Mouse (Mus musculus) forebrain, embryonic 12.5 days (tissue): ENCODE measurements around the gene Cox14. TPM values are rescaled to one million over a fixed set of nuclear protein-coding genes. Genes with fewer than 3 reads are reported as not detected.

Source experiments
- polyA plus RNA-seq: library from polyadenylated mRNA; unstranded; fragments of >200 nt; fragmentation: Nextera tagmentation; extraction: Ambion mirVana; gene quantifications from 2 replicates; pipeline ENCODE4 v1.2.1, GENCODE M21; 2016

The Cox14 gene
- polyA plus RNA-seq, 1 experiment from 2014 or later: 167 TPM

Other genes with a start within 250 kb of the Cox14 start
- gene Faim2, start 197.5 kb upstream of the Cox14 start, polyA plus RNA-seq: 1.6 and 1.9 TPM in 2 replicates
- gene Aqp2, start 146.6 kb upstream of the Cox14 start, polyA plus RNA-seq: not detected in 2 replicates
- gene Aqp5, start 134.8 kb upstream of the Cox14 start, polyA plus RNA-seq: 0.22 and 0.69 TPM in 2 replicates
- gene Aqp6, start 124.2 kb upstream of the Cox14 start, polyA plus RNA-seq: not detected in 2 replicates
- 230 and 251 TPM in 2 replicates for gene Racgap1, start 74.0 kb upstream of the Cox14 start, polyA plus RNA-seq
- gene Asic1, start 55.2 kb upstream of the Cox14 start, polyA plus RNA-seq: 14.7 and 18.2 TPM in 2 replicates
- gene Smarcd1, start 23.5 kb upstream of the Cox14 start, polyA plus RNA-seq: 135 and 138 TPM in 2 replicates
- not detected in 2 replicates for gene Gm17349, start 20.1 kb upstream of the Cox14 start, polyA plus RNA-seq
- 0.57 and 0.72 TPM in 2 replicates for gene Gpd1, start 8.1 kb upstream of the Cox14 start, polyA plus RNA-seq
- gene Cers5, start 47.3 kb downstream of the Cox14 start, polyA plus RNA-seq: 64.7 and 67.1 TPM in 2 replicates
- gene Lima1, start 149.8 kb downstream of the Cox14 start, polyA plus RNA-seq: 41.0 and 47.5 TPM in 2 replicates
- not detected in 2 replicates for gene Fam186a, start 241.4 kb downstream of the Cox14 start, polyA plus RNA-seq
- gene Larp4, start 244.4 kb downstream of the Cox14 start, polyA plus RNA-seq: 41.5 and 43.8 TPM in 2 replicates